Mouse (Mus musculus) thymus, postnatal 14 days (tissue): ENCODE data around the gene Satb2.
A peak's percentile ranks its signal among the peaks of the same experiment; 100 is the strongest.

Experiments used
- DNase-seq: peaks from one replicate; pipeline ENCODE4 v3.0.0; 2021

Gene Satb2

GRCm38 (mm10) chr1:56972950-56973592 lies 5.4 kb downstream of the Satb2 start:
- peak; percentile 84 for DNase-seq

- DNase-seq: peak; percentile 28
Measured at GRCm38 (mm10) chr1:56972251-56972949, 6.0 kb downstream of the Satb2 start.

DNA sequence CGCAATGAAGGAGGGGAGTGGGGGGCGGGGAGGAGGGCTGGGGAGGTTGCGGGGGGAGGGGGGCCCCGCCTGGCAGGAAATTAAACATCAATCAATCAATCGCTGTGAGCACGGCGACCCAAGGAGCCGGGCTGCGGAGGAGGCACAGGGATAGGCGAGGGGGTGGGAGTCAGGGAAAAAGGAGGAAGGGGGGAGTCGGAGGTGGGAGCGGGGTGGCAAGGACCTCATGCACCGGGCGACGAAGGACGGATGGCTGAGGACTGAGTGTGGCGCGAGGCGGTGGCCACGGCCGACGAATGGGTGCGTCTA lies 6.6 kb downstream of the Satb2 start:
- DNase-seq: no peak

DNA sequence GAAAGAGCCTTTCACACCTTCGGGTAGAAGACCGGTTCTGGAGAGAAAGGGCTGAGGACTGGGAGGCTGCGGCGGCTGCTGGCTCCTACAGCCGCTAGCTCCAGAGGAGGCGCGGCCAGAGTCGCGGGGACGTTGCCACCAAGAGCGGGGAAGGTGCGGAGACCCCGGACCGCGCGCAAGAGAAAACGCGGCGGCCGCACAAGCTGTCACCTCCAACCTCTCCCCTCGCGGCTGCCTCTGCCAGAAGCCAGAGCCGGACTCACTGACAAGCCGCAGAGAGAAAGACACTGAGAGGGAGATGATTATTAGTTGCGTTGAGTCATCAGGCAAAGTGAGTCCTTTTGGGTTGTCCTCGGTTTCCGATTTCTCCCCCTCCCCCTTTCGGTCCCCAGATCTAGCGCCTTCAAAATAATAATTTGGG lies 7.0 kb downstream of the Satb2 start:
- no peak for DNase-seq

DNA sequence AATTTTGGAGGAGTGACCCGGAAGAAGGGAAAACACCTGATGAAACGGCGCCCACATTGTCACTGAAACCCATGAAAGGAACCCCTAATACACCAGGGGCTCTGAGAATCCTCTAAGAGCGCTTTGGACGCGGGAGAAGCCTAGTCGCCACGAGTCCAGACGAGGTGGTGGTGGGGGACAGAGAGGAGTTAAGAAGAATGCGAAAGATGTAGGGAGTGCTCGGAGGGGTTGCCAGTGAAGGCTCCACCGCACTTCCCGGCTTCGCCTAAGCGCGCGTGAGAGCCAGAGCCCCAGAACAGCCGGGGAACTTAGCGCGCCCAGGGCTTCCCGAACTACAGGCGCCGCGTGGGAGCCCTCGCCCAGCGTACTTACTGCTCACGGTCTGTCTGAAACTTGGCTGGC lies 7.7 kb downstream of the Satb2 start:
- no peak for DNase-seq

GRCm38 (mm10) chr1:56969364-56970360 lies 8.8 kb downstream of the Satb2 start:
- DNase-seq: no peak

DNA sequence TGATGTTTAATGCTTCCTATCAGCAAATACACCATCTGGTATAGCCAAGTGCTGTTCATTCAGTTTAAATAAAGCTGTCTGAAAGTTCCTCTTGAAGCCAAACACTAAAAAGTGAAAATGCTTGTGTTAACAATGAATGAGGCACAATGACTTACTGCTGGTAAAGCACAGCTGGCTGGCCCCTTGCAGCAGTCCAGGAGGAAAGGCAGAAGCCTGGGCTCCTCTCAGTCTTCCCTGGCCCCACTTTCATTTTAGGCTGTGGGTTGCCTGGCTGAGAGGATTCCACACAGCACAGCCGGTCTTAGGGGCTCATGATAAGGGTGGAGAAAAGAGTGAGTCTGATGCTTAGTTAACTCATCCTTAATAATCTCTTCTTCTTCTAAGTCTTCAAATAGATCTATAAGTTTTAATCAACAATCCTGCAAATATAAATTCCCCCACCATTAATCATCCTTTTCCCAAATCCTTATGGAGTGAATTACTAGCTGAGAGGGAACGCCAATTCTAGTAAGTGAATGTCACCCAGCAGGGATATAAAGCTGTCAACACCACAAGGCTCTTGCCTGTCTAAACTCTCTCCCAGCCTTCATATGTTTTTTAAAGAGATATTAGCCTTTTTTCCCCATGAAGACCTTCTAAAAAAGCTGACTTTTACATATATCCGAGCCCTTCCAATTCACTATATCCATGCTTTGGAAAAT lies 12.4 kb downstream of the Satb2 start:
- DNase-seq: no peak

- no peak for DNase-seq
Measured at GRCm38 (mm10) chr1:56964493-56964892, 14.0 kb downstream of the Satb2 start.

DNA sequence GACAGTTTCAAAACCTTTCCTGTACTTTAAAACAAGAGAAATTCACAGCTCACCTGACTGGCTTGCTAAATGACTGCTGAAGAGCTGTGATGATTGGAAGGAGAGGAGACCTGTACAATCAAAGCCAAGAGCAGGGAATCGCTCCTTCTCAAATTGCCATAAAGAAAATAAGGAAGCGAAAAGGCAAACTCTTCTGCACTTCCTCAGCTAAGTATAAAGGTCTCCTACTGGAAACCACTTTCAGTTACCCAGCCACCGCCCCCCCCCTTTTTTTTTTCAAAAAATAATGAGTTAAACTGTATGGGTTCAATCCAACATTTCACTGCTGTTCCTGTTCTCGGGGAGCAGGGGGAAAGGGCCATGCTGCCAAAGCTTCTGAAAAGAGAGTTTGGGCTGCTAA lies 15.2 kb downstream of the Satb2 start:
- no peak for DNase-seq

DNA sequence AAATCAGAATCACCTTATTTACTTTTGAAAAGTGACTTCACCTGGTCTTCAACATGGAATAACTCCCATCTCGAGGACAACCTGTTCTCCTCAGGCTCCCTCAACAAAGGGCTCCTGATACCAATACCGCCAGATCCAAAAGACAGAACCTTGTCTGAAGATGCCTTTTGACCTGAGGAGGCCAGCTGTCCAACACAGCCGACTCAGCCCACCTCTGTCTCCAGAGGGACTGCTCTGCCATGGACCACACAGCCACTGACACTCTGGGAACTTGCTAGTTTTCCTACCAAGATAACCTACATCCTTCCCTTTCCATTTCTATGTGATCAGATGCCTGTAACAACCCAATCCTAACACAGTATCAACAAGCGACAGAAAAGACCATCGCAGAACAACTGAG lies 19.5 kb downstream of the Satb2 start:
- DNase-seq: no peak

GRCm38 (mm10) chr1:56957942-56958341 lies 20.5 kb downstream of the Satb2 start:
- no peak for DNase-seq

DNA sequence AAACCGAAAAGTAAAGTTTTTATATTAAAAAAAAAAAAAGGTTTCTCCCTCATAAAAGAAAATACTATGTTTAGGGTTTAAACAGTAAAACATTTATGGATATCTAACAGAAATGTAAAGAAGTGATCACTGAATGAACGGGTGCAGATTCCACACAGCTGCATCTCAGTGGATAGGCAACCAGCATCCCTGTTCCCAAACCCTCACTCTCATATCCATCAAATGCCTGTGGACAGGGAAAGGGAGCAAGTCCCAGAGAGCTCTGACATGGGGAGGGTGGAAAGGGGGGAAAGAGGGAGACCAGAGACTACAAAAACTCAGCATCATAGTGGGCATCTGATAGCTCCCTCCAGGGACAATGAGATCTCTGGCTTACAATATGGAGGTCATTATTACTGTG lies 21.6 kb downstream of the Satb2 start:
- DNase-seq: no peak

GRCm38 (mm10) chr1:56955739-56956085 lies 22.7 kb downstream of the Satb2 start:
- DNase-seq: no peak

- DNase-seq: no peak
Measured at GRCm38 (mm10) chr1:56955055-56955738, 23.3 kb downstream of the Satb2 start.

DNA sequence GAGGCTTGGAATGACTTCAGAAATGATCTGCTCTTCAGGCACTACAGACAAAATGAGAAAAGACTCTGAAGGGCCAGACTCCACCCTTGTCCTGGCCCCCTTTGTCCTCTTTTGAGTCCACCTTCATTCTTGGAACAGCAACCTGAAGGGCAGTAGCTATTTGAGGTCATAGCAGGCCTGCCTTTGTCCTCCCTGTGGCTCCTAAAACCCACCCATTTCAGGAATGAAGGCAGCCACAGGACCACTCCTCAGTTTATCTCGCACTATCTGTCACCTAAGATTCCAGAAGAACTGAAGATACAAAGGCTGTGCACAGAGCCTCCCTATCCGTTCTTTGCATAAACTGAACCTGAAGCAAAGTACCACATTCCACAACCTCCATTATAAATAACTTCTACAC lies 24.9 kb downstream of the Satb2 start:
- no peak for DNase-seq

- no peak for DNase-seq
Measured at GRCm38 (mm10) chr1:56951980-56952379, 26.5 kb downstream of the Satb2 start.

DNA sequence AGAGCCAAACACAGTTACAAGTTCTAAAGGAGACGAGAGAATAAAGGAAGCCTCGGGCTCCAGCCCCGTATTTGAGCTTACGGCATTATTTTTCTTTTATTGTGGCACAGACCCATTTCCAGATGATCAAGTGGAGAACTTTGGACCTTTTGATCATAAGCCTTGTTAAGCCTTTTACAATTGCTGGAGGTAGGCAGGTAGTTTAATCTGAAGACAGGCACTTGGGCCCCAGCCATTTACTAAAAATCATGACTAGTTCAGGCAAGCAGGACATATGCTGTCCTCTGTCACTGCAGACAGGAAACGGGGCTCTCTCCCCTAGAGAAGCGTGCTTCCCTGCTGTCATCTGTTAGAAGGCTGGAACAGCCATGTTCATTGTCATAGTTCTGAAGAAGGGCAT lies 26.9 kb downstream of the Satb2 start:
- no peak for DNase-seq

DNA sequence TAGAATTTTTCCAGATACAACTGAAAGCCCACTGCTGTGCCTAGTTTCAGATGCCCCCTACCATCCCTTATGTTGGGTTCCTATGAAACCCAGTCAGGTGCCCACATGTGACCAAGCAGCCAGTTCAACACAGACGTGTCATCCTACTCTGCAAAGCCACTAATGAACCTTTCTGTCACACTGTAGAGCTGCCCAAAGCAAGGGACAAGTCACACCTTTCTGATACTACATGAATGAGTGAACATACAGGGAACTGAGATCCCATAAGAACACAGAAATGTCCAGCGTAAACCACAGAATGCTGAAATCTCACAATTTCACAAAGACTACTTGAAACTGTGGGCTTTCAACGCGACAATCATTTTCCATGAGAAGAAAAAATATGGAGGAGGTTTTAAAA lies 39.0 kb downstream of the Satb2 start:
- DNase-seq: no peak

DNA sequence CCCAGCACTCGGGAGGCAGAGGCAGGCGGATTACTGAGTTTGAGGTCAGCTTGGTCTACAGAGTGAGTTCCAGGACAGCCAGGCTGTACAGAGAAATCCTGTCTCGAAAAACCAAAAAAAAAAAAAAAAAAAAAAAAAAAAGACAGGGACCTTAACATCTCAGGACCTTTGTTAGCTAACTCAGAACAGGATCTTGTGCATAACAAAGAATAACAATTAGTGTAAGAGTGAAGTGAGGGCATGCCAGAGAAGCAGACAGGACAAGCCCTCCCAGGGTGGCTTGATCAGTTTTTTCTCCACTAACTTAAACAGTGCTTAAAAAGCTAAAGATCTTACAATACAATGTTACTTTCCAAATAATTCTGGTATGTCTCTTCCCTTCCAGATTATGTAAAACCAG lies 40.0 kb downstream of the Satb2 start:
- DNase-seq: no peak

DNA sequence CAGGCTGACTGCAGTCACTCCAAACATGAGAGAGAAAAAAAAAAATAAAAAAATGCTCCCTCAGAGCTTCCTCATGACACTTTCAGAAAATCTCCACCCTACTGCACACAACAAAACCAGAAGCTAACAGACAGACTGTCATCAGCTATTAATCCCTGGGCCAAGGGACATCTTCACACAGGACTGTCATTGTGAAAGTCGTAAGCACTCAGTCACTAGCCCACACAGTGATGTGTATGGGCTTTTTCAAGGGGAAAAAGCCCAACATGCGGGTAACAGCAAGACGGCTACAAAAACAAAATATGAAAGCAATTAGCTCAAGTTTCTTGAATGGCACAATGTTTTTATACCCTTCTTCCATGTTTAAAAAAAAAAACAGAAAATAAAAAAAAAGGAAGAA lies 41.9 kb downstream of the Satb2 start:
- DNase-seq: no peak

GRCm38 (mm10) chr1:56933821-56934220 lies 44.6 kb downstream of the Satb2 start:
- no peak for DNase-seq

- no peak for DNase-seq
Measured at GRCm38 (mm10) chr1:56930096-56930495, 48.4 kb downstream of the Satb2 start.

DNA sequence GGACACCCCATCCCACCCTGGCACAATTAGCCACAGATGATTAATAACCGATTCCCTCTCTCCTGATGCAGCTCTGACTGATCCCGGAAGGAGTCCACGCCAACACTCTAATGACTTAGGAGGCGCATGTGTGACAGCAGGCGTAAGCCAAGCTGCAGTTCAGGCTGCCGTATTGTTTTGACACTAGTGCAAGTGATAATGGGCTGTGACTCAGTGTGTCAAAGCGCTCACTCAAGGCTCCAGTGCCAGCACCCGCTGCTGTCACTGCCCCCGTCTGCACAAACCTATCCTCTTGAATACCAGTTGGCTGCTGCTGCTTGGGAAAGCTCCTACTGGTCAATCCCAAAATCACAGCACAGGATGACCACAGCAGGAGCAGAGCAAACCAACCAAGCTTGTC lies 49.7 kb downstream of the Satb2 start:
- DNase-seq: no peak
